Mouse (Mus musculus): ENCODE measurements around the gene Bag5. TPM values are rescaled to one million over a fixed set of nuclear protein-coding genes. Genes with fewer than 3 reads are reported as not detected.
A peak's percentile ranks its signal among the peaks of the same experiment; 100 is the strongest.

Bag5 gene
- total and polyA plus RNA-seq, 2 experiments = 6.7 to 9.5 TPM

GRCm38 (mm10) chr12:111691346-111691872, 21.6 kb downstream of the Bag5 start:
- H3K4me1 ChIP-seq (ENCODE audit: control insufficient read depth, insufficient read depth, low read length) = peaks cover 10% of the 10 kb centered on the region
- TF ChIP-seq CTCF (IDR thresholded peaks at IDR 0.05; ENCODE audit: low read depth, low read length) (no peak), POLR2A (IDR thresholded peaks at IDR 0.05; ENCODE audit: extremely low read depth, insufficient read depth, low read length) (no peak)
- no peaks in the 10 kb centered on the region for H3K79me2 ChIP-seq (ENCODE audit: control insufficient read depth, insufficient read depth, low read length)
- WGBS = 58% methylated on average over 5 of the region's 5 CpGs
- H3K27ac ChIP-seq (replicated peaks; ENCODE audit: insufficient read depth, low read depth, low read length) = peak overlapping the region; percentile 32; the same call in 1 of the 2 replicates
- H3K36me3 ChIP-seq (ENCODE audit: control insufficient read depth, insufficient read depth, low read length) = no peaks in the 10 kb centered on the region
- H3K4me3 ChIP-seq (ENCODE audit: insufficient read depth, low read depth, low read length) = no peak overlapping the region
- no peaks in the 10 kb centered on the region for H3K27me3 ChIP-seq (ENCODE audit: control insufficient read depth, insufficient read depth, low read length)
- no peak overlapping the region; the same call in 1 of the 2 replicates for H3K9ac ChIP-seq (ENCODE audit: low read depth, low read length)
- peak; percentile 31 for DNase-seq (ENCODE audit: extremely low read depth, low read depth, low spot score)

GRCm38 (mm10) chr12:111689426-111689825, 23.6 kb downstream of the Bag5 start:
- DNase-seq (ENCODE audit: extremely low read depth, low read depth, low spot score) = no peak
- no peaks in the 10 kb centered on the region for H3K36me3 ChIP-seq (ENCODE audit: control insufficient read depth, insufficient read depth, low read length)
- no peak overlapping the region for H3K27ac ChIP-seq (replicated peaks; ENCODE audit: insufficient read depth, low read depth, low read length)
- H3K27me3 ChIP-seq (ENCODE audit: control insufficient read depth, insufficient read depth, low read length) = no peaks in the 10 kb centered on the region
- no peak overlapping the region for H3K9ac ChIP-seq (ENCODE audit: low read depth, low read length)
- TF ChIP-seq POLR2A (IDR thresholded peaks at IDR 0.05; ENCODE audit: extremely low read depth, insufficient read depth, low read length) (no peak), CTCF (IDR thresholded peaks at IDR 0.05; ENCODE audit: low read depth, low read length) (no peak)
- no peak overlapping the region for H3K4me3 ChIP-seq (ENCODE audit: insufficient read depth, low read depth, low read length)
- peaks cover 10% of the 10 kb centered on the region for H3K4me1 ChIP-seq (ENCODE audit: control insufficient read depth, insufficient read depth, low read length)
- no peaks in the 10 kb centered on the region for H3K79me2 ChIP-seq (ENCODE audit: control insufficient read depth, insufficient read depth, low read length)
- 23% methylated on average over 11 of the region's 11 CpGs for WGBS

- no peaks in the 10 kb centered on the region for H3K79me2 ChIP-seq (ENCODE audit: control insufficient read depth, insufficient read depth, low read length)
- no peak for DNase-seq (ENCODE audit: extremely low read depth, low read depth, low spot score)
- TF ChIP-seq POLR2A (IDR thresholded peaks at IDR 0.05; ENCODE audit: extremely low read depth, insufficient read depth, low read length) (no peak), CTCF (IDR thresholded peaks at IDR 0.05; ENCODE audit: low read depth, low read length) (no peak)
- H3K4me3 ChIP-seq (ENCODE audit: insufficient read depth, low read depth, low read length) = no peak overlapping the region
- H3K4me1 ChIP-seq (ENCODE audit: control insufficient read depth, insufficient read depth, low read length) = peaks cover 10% of the 10 kb centered on the region
- WGBS = 40% methylated on average over 2 of the region's 2 CpGs
- H3K9ac ChIP-seq (ENCODE audit: low read depth, low read length) = no peak overlapping the region
- H3K27ac ChIP-seq (replicated peaks; ENCODE audit: insufficient read depth, low read depth, low read length) = no peak overlapping the region
- H3K36me3 ChIP-seq (ENCODE audit: control insufficient read depth, insufficient read depth, low read length) = no peaks in the 10 kb centered on the region
- H3K27me3 ChIP-seq (ENCODE audit: control insufficient read depth, insufficient read depth, low read length) = no peaks in the 10 kb centered on the region
These were observed 25.0 kb downstream of the Bag5 start for GRCm38 (mm10) chr12:111688069-111688428.

- no peaks in the 10 kb centered on the region for H3K27me3 ChIP-seq (ENCODE audit: control insufficient read depth, insufficient read depth, low read length)
- DNase-seq (ENCODE audit: extremely low read depth, low read depth, low spot score) = peak; percentile 77
- no peak overlapping the region for H3K27ac ChIP-seq (replicated peaks; ENCODE audit: insufficient read depth, low read depth, low read length)
These were observed 25.5 kb downstream of the Bag5 start for GRCm38 (mm10) chr12:111687350-111688068.

GRCm38 (mm10) chr12:111686390-111686789, 26.7 kb downstream of the Bag5 start:
- 83% methylated on average over 4 of the region's 4 CpGs for WGBS
- Histone ChIP-seq H3K79me2 (ENCODE audit: control insufficient read depth, insufficient read depth, low read length) (no peaks in the 10 kb centered on the region), H3K27me3 (ENCODE audit: control insufficient read depth, insufficient read depth, low read length) (no peaks in the 10 kb centered on the region), H3K4me1 (ENCODE audit: control insufficient read depth, insufficient read depth, low read length) (peaks cover 8% of the 10 kb centered on the region), H3K27ac (replicated peaks; ENCODE audit: insufficient read depth, low read depth, low read length) (no peak overlapping the region), H3K4me3 (ENCODE audit: insufficient read depth, low read depth, low read length) (no peak overlapping the region), H3K36me3 (ENCODE audit: control insufficient read depth, insufficient read depth, low read length) (no peaks in the 10 kb centered on the region), H3K9ac (ENCODE audit: low read depth, low read length) (no peak overlapping the region)
- no peak for TF ChIP-seq POLR2A (IDR thresholded peaks at IDR 0.05; ENCODE audit: extremely low read depth, insufficient read depth, low read length)
- no peak for TF ChIP-seq CTCF (IDR thresholded peaks at IDR 0.05; ENCODE audit: low read depth, low read length)
- DNase-seq (ENCODE audit: extremely low read depth, low read depth, low spot score) = no peak

More at GRCm38 (mm10) chr12:111687350-111688068, 25.5 kb downstream of the Bag5 start:
- H3K36me3 ChIP-seq (ENCODE audit: control insufficient read depth, insufficient read depth, low read length) = no peaks in the 10 kb centered on the region
- no peaks in the 10 kb centered on the region for H3K79me2 ChIP-seq (ENCODE audit: control insufficient read depth, insufficient read depth, low read length)
- H3K9ac ChIP-seq (ENCODE audit: low read depth, low read length) = no peak overlapping the region
- WGBS = 12% methylated on average over 14 of the region's 14 CpGs
- peaks cover 10% of the 10 kb centered on the region for H3K4me1 ChIP-seq (ENCODE audit: control insufficient read depth, insufficient read depth, low read length)
- TF ChIP-seq POLR2A (IDR thresholded peaks at IDR 0.05; ENCODE audit: extremely low read depth, insufficient read depth, low read length) = no peak
- no peak for TF ChIP-seq CTCF (IDR thresholded peaks at IDR 0.05; ENCODE audit: low read depth, low read length)
- H3K4me3 ChIP-seq (ENCODE audit: insufficient read depth, low read depth, low read length) = no peak overlapping the region

GRCm38 (mm10) chr12:111682806-111683205, 30.3 kb downstream of the Bag5 start:
- no peak overlapping the region for H3K4me3 ChIP-seq (ENCODE audit: insufficient read depth, low read depth, low read length)
- H3K27me3 ChIP-seq (ENCODE audit: control insufficient read depth, insufficient read depth, low read length) = no peaks in the 10 kb centered on the region
- no peak for TF ChIP-seq CTCF (IDR thresholded peaks at IDR 0.05; ENCODE audit: low read depth, low read length)
- TF ChIP-seq POLR2A (IDR thresholded peaks at IDR 0.05; ENCODE audit: extremely low read depth, insufficient read depth, low read length) = no peak
- WGBS = 86% methylated on average over 5 of the region's 5 CpGs
- no peak overlapping the region for H3K27ac ChIP-seq (replicated peaks; ENCODE audit: insufficient read depth, low read depth, low read length)
- H3K36me3 ChIP-seq (ENCODE audit: control insufficient read depth, insufficient read depth, low read length) = no peaks in the 10 kb centered on the region
- H3K9ac ChIP-seq (ENCODE audit: low read depth, low read length) = no peak overlapping the region
- DNase-seq (ENCODE audit: extremely low read depth, low read depth, low spot score) = no peak
- H3K79me2 ChIP-seq (ENCODE audit: control insufficient read depth, insufficient read depth, low read length) = no peaks in the 10 kb centered on the region
- peaks cover 7% of the 10 kb centered on the region for H3K4me1 ChIP-seq (ENCODE audit: control insufficient read depth, insufficient read depth, low read length)
